Mouse (Mus musculus) subcutaneous adipose tissue, adult 2 months (tissue): ENCODE measurements around the gene Mospd2. TPM values are rescaled to one million over a fixed set of nuclear protein-coding genes. Genes with fewer than 3 reads are reported as not detected.

Source experiments
- polyA plus RNA-seq: library from polyadenylated mRNA; depleted of rRNA; stranded (reverse); fragments of >200 nt; gene quantifications from 2 replicates; pipeline ENCODE4 v1.2.3, GENCODE M21; 2012; ENCODE audit warnings: low replicate concordance; rRNA removed

The Mospd2 gene
- polyA plus RNA-seq: 7.0 and 11.8 TPM in 2 replicates

DNA sequence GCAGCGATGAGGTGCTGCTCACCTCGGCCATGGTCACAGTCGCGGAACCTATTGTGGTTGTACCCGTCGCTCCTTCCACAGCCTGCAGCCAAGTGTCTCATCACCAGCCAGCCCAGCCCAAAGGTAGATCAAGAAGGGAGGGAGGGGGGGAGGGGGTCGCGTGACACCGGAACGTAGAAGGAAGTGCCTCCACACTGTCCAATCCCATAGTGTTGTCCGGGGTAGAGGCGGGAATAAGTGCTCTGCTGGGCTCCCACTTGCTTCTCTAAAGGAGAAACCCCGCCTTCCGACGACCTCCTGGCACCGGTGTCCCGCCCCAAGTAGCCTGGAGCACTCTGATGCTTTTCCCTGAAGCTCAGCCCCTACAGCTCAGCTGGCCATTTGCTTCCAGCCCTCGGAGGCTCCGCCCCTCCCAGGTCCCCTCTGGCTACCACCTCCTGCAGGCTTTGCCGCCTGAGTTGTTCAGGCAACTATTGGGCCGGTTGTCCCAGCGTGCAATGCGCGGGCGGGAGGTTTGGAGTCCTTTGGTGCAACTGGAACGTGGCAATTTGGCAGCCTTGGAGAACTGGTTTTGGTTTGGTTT, at the start of gene Mospd2, which contains the start of gene Fancb:
Gene Mospd2, minus strand, starts transcription at position 183 of the 583 bp plus-strand sequence.
Gene Fancb, plus strand, starts transcription at position 400 of the 583 bp plus-strand sequence.

DNA sequence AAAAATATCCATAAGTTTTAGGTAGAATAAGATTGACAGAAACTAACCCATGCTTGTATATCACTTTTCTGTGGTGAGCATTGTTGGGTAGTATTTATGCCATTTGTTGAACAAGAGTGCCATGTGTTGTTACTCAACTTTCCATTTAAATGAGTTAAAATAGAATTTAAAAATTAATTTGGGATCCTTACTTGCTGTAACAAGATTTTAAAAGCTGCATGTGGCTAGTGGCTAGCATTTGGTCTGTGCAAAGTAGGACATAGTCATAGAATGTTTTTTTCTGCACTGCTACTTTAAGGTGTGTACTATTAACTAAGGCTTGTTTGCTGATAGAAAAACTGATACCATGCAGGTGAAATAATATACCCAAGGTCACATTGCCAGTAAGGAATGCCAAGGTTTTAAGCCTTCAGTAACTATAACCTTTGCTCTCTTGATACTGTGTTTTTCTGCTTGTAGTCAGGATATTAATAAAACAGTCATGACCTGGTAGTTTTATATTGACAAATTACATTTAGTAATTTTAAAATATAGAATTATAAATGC, 24.7 kb upstream of the Mospd2 start, which contains the start of gene Gm17604:
Gene Gm17604, minus strand, starts transcription at position 51 of the 546 bp plus-strand sequence.

Other genes with a start within 250 kb of the Mospd2 start
- gene Fancb, start 217 bp upstream of the Mospd2 start, polyA plus RNA-seq: 0.93 and 1.2 TPM in 2 replicates
- not detected in 2 replicates for gene Gm17604, start 24.5 kb upstream of the Mospd2 start, polyA plus RNA-seq